Mouse (Mus musculus) limb, embryonic 14.5 days (tissue): Measurements from ENCODE around the gene Pcca. TPM values are rescaled to one million over a fixed set of nuclear protein-coding genes. Genes with fewer than 3 reads are reported as not detected.

Source experiments
- ATAC-seq: fragments of 200-750 bp; cut with Nextera tagmentation; 2 replicates; pipeline ENCODE4 v1.8.0; 2017; ENCODE audit warnings: low read depth, moderate number of reproducible peaks, moderate TSS enrichment; ENCODE audit not compliant: low FRiP score
- DNase-seq: peaks from one replicate; pipeline ENCODE4 v3.0.0-alpha.2; 2015; ENCODE audit warnings: low spot score
- H3K27ac ChIP-seq: fragments of 300-500 bp; sonication (generic); replicated peaks from 2 replicates; pipeline ENCODE4 v1.5.1; 2014; ENCODE audit warnings: low read depth, mild to moderate bottlenecking, low read length, moderate library complexity, mixed read lengths
- H3K27me3 ChIP-seq: fragments of 300-500 bp; sonication (generic); 2 replicates; pipeline ENCODE4 v1.6.1; 2014; ENCODE audit warnings: low read length, mixed read lengths; ENCODE audit not compliant: control insufficient read depth, insufficient read depth
- H3K36me3 ChIP-seq: fragments of 300-500 bp; sonication (generic); 2 replicates; pipeline ENCODE4 v1.6.1; 2014; ENCODE audit warnings: mild to moderate bottlenecking, low read length, moderate library complexity, mixed read lengths; ENCODE audit not compliant: control insufficient read depth, insufficient read depth
- H3K4me1 ChIP-seq: fragments of 300-500 bp; sonication (generic); 2 replicates; pipeline ENCODE4 v1.6.1; 2014; ENCODE audit warnings: antibody characterized with exemption, low read length, mixed read lengths; ENCODE audit not compliant: control insufficient read depth, insufficient read depth
- H3K4me2 ChIP-seq: fragments of 300-500 bp; sonication (generic); replicated peaks from 2 replicates; pipeline ENCODE4 v1.6.1; 2014; ENCODE audit warnings: low read depth, mild to moderate bottlenecking, low read length, moderate library complexity; ENCODE audit not compliant: severe bottlenecking
- H3K4me3 ChIP-seq: fragments of 300-500 bp; sonication (generic); replicated peaks from 2 replicates; pipeline ENCODE4 v1.5.1; 2014; ENCODE audit warnings: low read length
- H3K9ac ChIP-seq: fragments of 300-500 bp; sonication (generic); 2 replicates; pipeline ENCODE4 v1.6.1; 2014; ENCODE audit warnings: mild to moderate bottlenecking, low read depth, low read length, moderate library complexity; ENCODE audit not compliant: severe bottlenecking
- H3K9me3 ChIP-seq: fragments of 300-500 bp; sonication (generic); 2 replicates; pipeline ENCODE4 v1.6.1; 2016; ENCODE audit warnings: low read length; ENCODE audit not compliant: control insufficient read depth
- POLR2A ChIP-seq: fragments of 200-500 bp; IDR thresholded peaks from 2 replicates; pipeline ENCODE4 v1.8.0; 2012; ENCODE audit warnings: inconsistent platforms, mild to moderate bottlenecking, moderate library complexity, borderline replicate concordance; ENCODE audit not compliant: insufficient read depth, insufficient read length; ENCODE audit errors: extremely low read depth
- WGBS: fragments of 180-500 bp; shearing (Covaris S2); extraction: QIAGEN DNeasy Blood & Tissue Kit; methylation state at CpG from one replicate; pipeline ENCODE4 v1.1.7; 2014; 5-methylcytosine and 5-hydroxymethylcytosine counted together
- polyA plus RNA-seq, 2 experiments: library from polyadenylated mRNA; depleted of rRNA in 1 of 2; stranded (reverse) in 1 of 2; unstranded in 1 of 2; fragments of >200 nt; fragmentation: Nextera tagmentation in 1 of 2; extraction: Ambion mirVana in 1 of 2; gene quantifications; 2 replicates each; pipeline versions ENCODE4 v1.2.1 to v1.2.3; 2012 to 2014

Pcca gene
- polyA plus RNA-seq, 2 experiments = 15.7 to 17.3 TPM

- Histone ChIP-seq H3K36me3 (no peaks in the 10 kb centered on the region), H3K4me2 (no peak overlapping the region), H3K4me1 (no peaks in the 10 kb centered on the region), H3K27me3 (no peaks in the 10 kb centered on the region), H3K9ac (no peak overlapping the region), H3K4me3 (no peak overlapping the region), H3K27ac (no peak overlapping the region), H3K9me3 (no peaks in the 10 kb centered on the region)
- TF ChIP-seq POLR2A = no peak
- ATAC-seq = no peak
- DNase-seq = no peak
- 36% methylated on average over 4 of the region's 4 CpGs for WGBS
Observed at GRCm38 (mm10) chr14:122862623-122863022, 328.5 kb downstream of the Pcca start.

GRCm38 (mm10) chr14:122865462-122866129, 331.5 kb downstream of the Pcca start:
- H3K27ac ChIP-seq = no peak overlapping the region
- no peaks in the 10 kb centered on the region for H3K36me3 ChIP-seq
- DNase-seq (no peak), ATAC-seq (no peak)
- H3K4me2 ChIP-seq = no peak overlapping the region
- no peaks in the 10 kb centered on the region for H3K9me3 ChIP-seq
- 79% methylated on average over 4 of the region's 4 CpGs for WGBS
- TF ChIP-seq POLR2A = no peak
- no peak overlapping the region for H3K9ac ChIP-seq
- no peaks in the 10 kb centered on the region for H3K27me3 ChIP-seq
- no peak overlapping the region for H3K4me3 ChIP-seq
- H3K4me1 ChIP-seq = no peaks in the 10 kb centered on the region; the same call in 1 of the 2 replicates

- Histone ChIP-seq H3K4me2 (no peak overlapping the region), H3K27me3 (no peaks in the 10 kb centered on the region), H3K4me1 (no peaks in the 10 kb centered on the region; the same call in 1 of the 2 replicates), H3K9ac (no peak overlapping the region), H3K27ac (no peak overlapping the region), H3K36me3 (no peaks in the 10 kb centered on the region), H3K9me3 (no peaks in the 10 kb centered on the region), H3K4me3 (no peak overlapping the region)
- peak; percentile 71 for DNase-seq
- ATAC-seq = no peak; the same call in 1 of the 2 replicates
- WGBS = 67% methylated on average over 4 of the region's 4 CpGs
- TF ChIP-seq POLR2A = no peak
Observed at GRCm38 (mm10) chr14:122867531-122868285, 333.6 kb downstream of the Pcca start.

GRCm38 (mm10) chr14:122869831-122870230, 335.7 kb downstream of the Pcca start:
- H3K27me3 ChIP-seq = no peaks in the 10 kb centered on the region
- H3K36me3 ChIP-seq = no peaks in the 10 kb centered on the region
- no peaks in the 10 kb centered on the region for H3K9me3 ChIP-seq
- no peak for TF ChIP-seq POLR2A
- H3K4me2 ChIP-seq = no peak overlapping the region
- H3K4me1 ChIP-seq = no peaks in the 10 kb centered on the region; the same call in 1 of the 2 replicates
- H3K27ac ChIP-seq = no peak overlapping the region
- 67% methylated on average over 6 of the region's 6 CpGs for WGBS
- DNase-seq (no peak), ATAC-seq (no peak)
- no peak overlapping the region for H3K4me3 ChIP-seq
- no peak overlapping the region for H3K9ac ChIP-seq

- Histone ChIP-seq H3K27me3 (no peaks in the 10 kb centered on the region), H3K4me2 (no peak overlapping the region), H3K27ac (no peak overlapping the region), H3K9ac (no peak overlapping the region), H3K4me3 (no peak overlapping the region), H3K9me3 (no peaks in the 10 kb centered on the region), H3K4me1 (no peaks in the 10 kb centered on the region; the same call in 1 of the 2 replicates), H3K36me3 (no peaks in the 10 kb centered on the region)
- TF ChIP-seq POLR2A = no peak
- WGBS = 58% methylated on average over 4 of the region's 4 CpGs
- ATAC-seq (no peak), DNase-seq (no peak)
Observed at GRCm38 (mm10) chr14:122871841-122872580, 337.9 kb downstream of the Pcca start.
